Mouse (Mus musculus) myocyte (in vitro differentiated cells): ENCODE results near the gene Enkur. TPM values are rescaled to one million over a fixed set of nuclear protein-coding genes. Genes with fewer than 3 reads are reported as not detected.

Experiments
- H3K27me3 ChIP-seq: one replicate; pipeline ENCODE4 v1.6.1; 2011; ENCODE audit not compliant: control insufficient read depth, insufficient read depth, insufficient read length
- H3K36me3 ChIP-seq: one replicate; pipeline ENCODE4 v1.6.1; 2011; ENCODE audit not compliant: control insufficient read depth, insufficient read depth
- H3K4me2 ChIP-seq: one replicate; pipeline ENCODE4 v1.6.1; 2011; ENCODE audit warnings: low read depth, control low read depth
- H3K4me3 ChIP-seq: one replicate; pipeline ENCODE4 v1.5.1; 2011; ENCODE audit warnings: mild to moderate bottlenecking, control low read depth, moderate library complexity
- H3K79me2 ChIP-seq: one replicate; pipeline ENCODE4 v1.6.1; 2011; ENCODE audit not compliant: control insufficient read depth, insufficient read depth
- H3ac ChIP-seq: one replicate; pipeline ENCODE4 v1.6.1; 2011; ENCODE audit not compliant: control insufficient read depth, insufficient read length
- CEBPB ChIP-seq: IDR thresholded peaks from 2 replicates; pipeline ENCODE4 v1.6.1; 2011; ENCODE audit warnings: mild to moderate bottlenecking, moderate library complexity; ENCODE audit not compliant: poor library complexity, insufficient read depth, severe bottlenecking
- E2F4 ChIP-seq: IDR thresholded peaks from one replicate; pipeline ENCODE4 v1.6.1; 2011; ENCODE audit warnings: mild to moderate bottlenecking, control low read depth, moderate library complexity; ENCODE audit not compliant: insufficient read depth
- MAX ChIP-seq: IDR thresholded peaks from one replicate; pipeline ENCODE4 v1.6.1; 2011; ENCODE audit warnings: low read depth, mild to moderate bottlenecking, control low read depth
- MYOD1 ChIP-seq, 3 experiments: IDR thresholded peaks; one replicate each; pipeline ENCODE4 v1.6.1; 2011; ENCODE audit warnings: control low read depth in 2 of 3, low read depth in 2 of 3, mild to moderate bottlenecking in 2 of 3, moderate library complexity in 1 of 3; ENCODE audit not compliant: insufficient read length in 2 of 3, control insufficient read depth in 1 of 3
- MYOG ChIP-seq, 3 experiments: IDR thresholded peaks; one replicate each; pipeline ENCODE4 v1.6.1; 2011; ENCODE audit warnings: control low read depth in 2 of 3, low read depth in 2 of 3, mild to moderate bottlenecking in 2 of 3; ENCODE audit not compliant: insufficient read length in 2 of 3, control insufficient read depth in 1 of 3, insufficient read depth in 1 of 3
- POLR2A ChIP-seq: IDR thresholded peaks from one replicate; pipeline ENCODE4 v1.6.1; 2011; ENCODE audit warnings: low read depth, mild to moderate bottlenecking, control low read depth, moderate library complexity; ENCODE audit not compliant: insufficient read length
- POLR2AphosphoS2 ChIP-seq: IDR thresholded peaks from one replicate; pipeline ENCODE4 v1.6.1; 2011; ENCODE audit warnings: low read depth, control low read depth; ENCODE audit not compliant: insufficient read length
- REST ChIP-seq: IDR thresholded peaks from one replicate; pipeline ENCODE4 v1.6.1; 2011; ENCODE audit warnings: mild to moderate bottlenecking, control low read depth, moderate library complexity; ENCODE audit not compliant: insufficient read depth, insufficient read length
- SRF ChIP-seq: IDR thresholded peaks from one replicate; pipeline ENCODE4 v1.6.1; 2011; ENCODE audit warnings: low read depth; ENCODE audit not compliant: control insufficient read depth, insufficient read length
- TCF12 ChIP-seq: IDR thresholded peaks from one replicate; pipeline ENCODE4 v1.6.1; 2011; ENCODE audit warnings: mild to moderate bottlenecking, control low read depth; ENCODE audit not compliant: poor library complexity, insufficient read depth, severe bottlenecking
- TCF3 ChIP-seq: IDR thresholded peaks from one replicate; pipeline ENCODE4 v1.6.1; 2011; ENCODE audit warnings: low read depth, control low read depth; ENCODE audit not compliant: insufficient read length
- USF1 ChIP-seq: IDR thresholded peaks from one replicate; pipeline ENCODE4 v1.6.1; 2011; ENCODE audit warnings: low read depth, mild to moderate bottlenecking, control low read depth, moderate library complexity
- polyA plus RNA-seq: library from polyadenylated mRNA; unstranded; fragments of >200 nt; fragmentation: generic; extraction: Trizol; gene quantifications from one replicate; pipeline ENCODE4 v1.2.1, GENCODE M21; 2012; ENCODE audit warnings: missing spikeins

The Enkur gene
- polyA plus RNA-seq, 1 experiment: 1.0 TPM

GRCm38 (mm10) chr2:21191232-21191631 lies 13.9 kb downstream of the Enkur start:
- H3K36me3 ChIP-seq: no peaks in the 10 kb centered on the region
- no peak for TF ChIP-seq POLR2A
- TF ChIP-seq CEBPB: no peak
- no peak for TF ChIP-seq SRF
- no peak for TF ChIP-seq USF1

GRCm38 (mm10) chr2:21188610-21189009 lies 16.6 kb downstream of the Enkur start:
- no peaks in the 10 kb centered on the region for H3K79me2 ChIP-seq
- no peak for TF ChIP-seq TCF12
- no peak for TF ChIP-seq POLR2AphosphoS2
- TF ChIP-seq USF1: no peak
- no peak for TF ChIP-seq E2F4
- no peak for TF ChIP-seq CEBPB
- TF ChIP-seq REST: no peak
- no peak for TF ChIP-seq POLR2A
- TF ChIP-seq TCF3: no peak
- no peak for TF ChIP-seq MAX
- no peak for TF ChIP-seq MYOG (IDR thresholded peaks at IDR 0.05; ENCODE audit: control insufficient read depth in 1 of 3, insufficient read depth in 1 of 3, insufficient read length in 2 of 3, low read depth in 2 of 3)
- TF ChIP-seq MYOD1 (IDR thresholded peaks at IDR 0.05; ENCODE audit: control insufficient read depth in 1 of 3, insufficient read length in 2 of 3, low read depth in 2 of 3): no peak
- TF ChIP-seq SRF: no peak
- H3K27me3 ChIP-seq: no peaks in the 10 kb centered on the region
- H3K4me2 ChIP-seq: no peak overlapping the region
- H3K4me3 ChIP-seq: no peak overlapping the region
- no peaks in the 10 kb centered on the region for H3K36me3 ChIP-seq
- H3ac ChIP-seq: no peak overlapping the region

More at GRCm38 (mm10) chr2:21191232-21191631, 13.9 kb downstream of the Enkur start:
- H3ac ChIP-seq: no peak overlapping the region
- H3K79me2 ChIP-seq: no peaks in the 10 kb centered on the region
- H3K27me3 ChIP-seq: no peaks in the 10 kb centered on the region
- no peak overlapping the region for H3K4me2 ChIP-seq
- H3K4me3 ChIP-seq: no peak overlapping the region

- TF ChIP-seq MYOD1 (IDR thresholded peaks at IDR 0.05; ENCODE audit: control insufficient read depth in 1 of 3, insufficient read length in 2 of 3, low read depth in 2 of 3) (no peak), MYOG (IDR thresholded peaks at IDR 0.05; ENCODE audit: control insufficient read depth in 1 of 3, insufficient read depth in 1 of 3, insufficient read length in 2 of 3, low read depth in 2 of 3) (no peak), E2F4 (no peak), POLR2AphosphoS2 (no peak), TCF12 (no peak), POLR2A (no peak)
- H3ac ChIP-seq: no peak overlapping the region
Observed at GRCm38 (mm10) chr2:21187576-21187975, 17.6 kb downstream of the Enkur start.

GRCm38 (mm10) chr2:21182811-21183210 lies 22.4 kb downstream of the Enkur start:
- no peak overlapping the region for H3ac ChIP-seq
- TF ChIP-seq TCF12 (no peak), CEBPB (0 out of 2 replicates have a peak, but pooled peaks have one; percentile 55)

More at GRCm38 (mm10) chr2:21187576-21187975, 17.6 kb downstream of the Enkur start:
- Histone ChIP-seq H3K79me2 (no peaks in the 10 kb centered on the region), H3K27me3 (no peaks in the 10 kb centered on the region), H3K4me3 (no peak overlapping the region), H3K36me3 (no peaks in the 10 kb centered on the region), H3K4me2 (no peak overlapping the region)

GRCm38 (mm10) chr2:21179136-21179535 lies 26.0 kb downstream of the Enkur start:
- Histone ChIP-seq H3K4me3 (no peak overlapping the region), H3K27me3 (no peaks in the 10 kb centered on the region), H3K79me2 (no peaks in the 10 kb centered on the region), H3ac (no peak overlapping the region), H3K4me2 (no peak overlapping the region), H3K36me3 (no peaks in the 10 kb centered on the region)
- TF ChIP-seq MAX (no peak), MYOG (IDR thresholded peaks at IDR 0.05; ENCODE audit: control insufficient read depth in 1 of 3, insufficient read depth in 1 of 3, insufficient read length in 2 of 3, low read depth in 2 of 3) (no peak), E2F4 (no peak), MYOD1 (IDR thresholded peaks at IDR 0.05; ENCODE audit: control insufficient read depth in 1 of 3, insufficient read length in 2 of 3, low read depth in 2 of 3) (no peak), POLR2A (no peak), SRF (no peak), USF1 (no peak), TCF3 (no peak), CEBPB (no peak), REST (no peak), POLR2AphosphoS2 (no peak), TCF12 (no peak)

More at GRCm38 (mm10) chr2:21182811-21183210, 22.4 kb downstream of the Enkur start:
- Histone ChIP-seq H3K4me2 (no peak overlapping the region), H3K27me3 (no peaks in the 10 kb centered on the region), H3K4me3 (no peak overlapping the region), H3K36me3 (no peaks in the 10 kb centered on the region), H3K79me2 (no peaks in the 10 kb centered on the region)
